Mouse (Mus musculus): ENCODE data around the gene Slc36a4.
A peak's percentile ranks its signal among the peaks of the same experiment; 100 is the strongest.

The Slc36a4 gene

DNA sequence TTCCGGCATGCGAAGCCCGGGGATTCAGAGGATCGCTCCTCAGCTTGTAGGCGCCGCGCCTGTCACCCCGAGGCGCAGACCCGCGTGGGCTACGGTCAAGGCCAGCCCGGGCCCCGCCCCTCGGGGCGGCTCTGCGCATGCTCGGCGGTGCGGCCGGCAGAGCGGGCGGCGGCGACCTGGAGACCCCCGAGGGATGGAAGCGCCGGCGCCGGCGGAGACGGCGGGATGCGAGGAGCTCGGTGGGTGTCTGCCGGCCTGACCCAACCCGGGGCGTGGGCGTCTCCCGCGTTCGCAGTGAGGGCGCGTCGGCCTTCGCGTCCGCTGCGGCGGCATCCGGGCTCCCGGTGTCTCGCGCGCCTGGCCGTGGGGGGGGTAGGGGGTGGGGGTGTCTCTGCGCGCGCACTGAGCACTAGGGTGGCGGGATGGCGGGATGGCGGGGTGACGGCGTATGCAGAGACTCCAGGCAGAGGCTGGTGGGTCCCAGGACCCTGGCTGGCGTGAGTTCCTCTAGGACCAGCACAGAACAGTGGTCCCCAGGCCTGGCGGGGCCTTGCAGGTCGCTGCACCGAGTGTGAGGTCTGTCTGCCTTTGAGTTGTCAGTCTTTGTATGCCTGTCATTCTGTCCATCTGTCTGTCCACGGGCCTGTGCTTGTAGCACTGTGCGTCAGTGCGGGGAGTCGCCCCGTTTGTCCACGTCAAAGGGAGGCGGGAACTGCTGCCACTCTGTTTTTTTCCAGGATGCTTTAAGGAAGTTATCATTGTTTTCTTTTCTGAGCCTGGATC is at the start of gene Slc36a4:
Slc36a4 (plus strand) TSS at position 140 of the 783 bp plus-strand sequence.
- DNase-seq (ENCODE audit: extremely low read depth, low read depth, low spot score) = no peak

DNA sequence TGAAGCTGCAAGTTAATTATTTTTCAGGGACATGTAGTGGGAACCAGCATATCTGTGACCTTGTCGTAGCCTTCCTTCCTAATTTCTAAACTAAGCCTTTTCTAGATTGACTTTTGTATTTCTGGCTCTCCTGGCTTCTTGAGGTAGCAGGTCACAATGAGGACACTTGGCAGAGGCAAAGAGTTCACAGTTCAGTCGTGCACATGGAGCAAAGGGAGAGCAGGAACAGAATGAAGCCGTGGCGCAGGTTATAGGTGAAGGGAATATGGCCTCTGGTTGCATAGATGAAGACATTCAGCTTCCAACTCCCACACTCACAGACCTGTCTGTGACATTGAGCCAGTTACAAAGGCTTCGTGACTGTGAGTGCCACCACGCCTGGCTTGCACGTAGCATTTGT is 44.9 kb upstream of the Slc36a4 start:
- no peak for DNase-seq (ENCODE audit: extremely low read depth, low read depth, low spot score)

DNA sequence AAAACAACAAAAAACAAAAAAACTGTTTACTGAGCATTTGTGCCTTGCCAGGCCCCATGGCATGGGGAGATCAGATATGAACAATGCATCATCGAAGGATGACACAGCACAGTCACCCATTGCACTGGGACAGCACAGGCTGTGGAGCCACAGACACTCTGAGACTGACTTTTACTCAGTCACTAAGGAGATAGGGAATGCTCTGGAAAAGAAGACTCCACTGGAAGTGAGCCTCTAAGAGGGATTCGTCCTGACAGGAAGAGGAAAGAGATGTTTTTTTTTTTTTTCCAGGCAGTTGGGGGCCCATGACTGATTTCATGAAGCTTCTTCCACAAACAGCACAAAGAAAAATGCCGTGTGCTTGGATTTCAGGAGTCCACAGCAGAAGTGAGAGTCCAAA is 40.1 kb upstream of the Slc36a4 start:
- no peak for DNase-seq (ENCODE audit: extremely low read depth, low read depth, low spot score)

DNA sequence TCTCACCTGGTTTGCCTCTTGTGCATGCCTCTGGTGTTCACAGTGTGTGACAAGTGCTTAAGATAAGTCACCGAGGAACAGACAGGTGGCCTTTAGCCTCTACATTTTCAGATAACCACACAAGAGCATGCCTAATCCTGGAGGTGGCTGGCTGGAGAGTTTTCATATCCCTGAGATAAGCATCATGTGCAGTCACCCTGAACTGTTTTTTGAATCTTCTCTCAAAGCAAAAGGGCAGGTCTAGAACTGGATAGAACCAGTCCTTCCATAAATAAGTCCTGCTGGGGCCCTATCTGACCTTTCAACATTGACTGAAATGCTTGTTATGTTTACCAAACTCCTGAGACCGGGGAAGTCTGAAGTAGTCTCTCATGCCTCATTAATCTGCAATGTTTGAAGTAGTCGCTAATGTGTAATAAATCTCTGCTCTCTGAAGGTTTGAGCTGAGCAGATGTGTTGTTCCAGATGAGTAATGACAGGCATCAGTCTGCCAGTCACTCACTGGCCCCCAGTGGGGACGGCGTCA is 39.5 kb upstream of the Slc36a4 start:
- no peak for DNase-seq (ENCODE audit: extremely low read depth, low read depth, low spot score)

- DNase-seq (ENCODE audit: extremely low read depth, low read depth, low spot score) = no peak
Observed at GRCm38 (mm10) chr9:15672251-15672650, 37.3 kb upstream of the Slc36a4 start.

DNA sequence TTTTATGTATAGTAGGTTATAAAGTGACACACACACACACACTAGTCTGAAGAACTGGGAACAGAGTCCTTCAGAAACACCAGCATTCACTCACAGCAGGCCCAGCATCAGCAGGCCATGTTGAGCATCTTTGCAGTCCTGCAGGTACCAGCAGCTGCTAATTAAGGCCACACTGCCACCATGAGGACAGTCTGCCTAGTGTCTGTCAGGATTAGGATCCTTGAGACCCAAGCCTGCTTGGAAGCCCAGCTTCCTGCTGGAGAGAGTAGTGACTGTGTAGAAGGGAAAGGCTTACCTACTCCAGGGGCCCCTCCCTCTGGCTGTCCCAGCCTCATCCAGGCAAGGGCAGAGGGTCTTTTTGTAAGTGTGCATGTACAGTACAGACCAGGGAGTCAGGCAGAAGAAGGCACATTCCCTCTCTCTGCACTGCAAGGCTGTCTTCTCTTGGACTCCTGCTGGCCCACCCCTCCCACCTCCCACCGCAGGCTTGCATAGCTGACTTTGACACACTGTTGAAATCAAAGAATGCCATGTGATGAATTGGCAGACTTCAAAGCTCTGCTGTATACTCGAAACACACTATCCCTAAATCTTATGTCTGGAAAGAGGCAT is 27.6 kb upstream of the Slc36a4 start:
- DNase-seq (ENCODE audit: extremely low read depth, low read depth, low spot score) = no peak

- no peak for DNase-seq (ENCODE audit: extremely low read depth, low read depth, low spot score)
Observed at GRCm38 (mm10) chr9:15685215-15685614, 24.3 kb upstream of the Slc36a4 start.

- DNase-seq (ENCODE audit: extremely low read depth, low read depth, low spot score) = no peak
Observed at GRCm38 (mm10) chr9:15687358-15687757, 22.2 kb upstream of the Slc36a4 start.

DNA sequence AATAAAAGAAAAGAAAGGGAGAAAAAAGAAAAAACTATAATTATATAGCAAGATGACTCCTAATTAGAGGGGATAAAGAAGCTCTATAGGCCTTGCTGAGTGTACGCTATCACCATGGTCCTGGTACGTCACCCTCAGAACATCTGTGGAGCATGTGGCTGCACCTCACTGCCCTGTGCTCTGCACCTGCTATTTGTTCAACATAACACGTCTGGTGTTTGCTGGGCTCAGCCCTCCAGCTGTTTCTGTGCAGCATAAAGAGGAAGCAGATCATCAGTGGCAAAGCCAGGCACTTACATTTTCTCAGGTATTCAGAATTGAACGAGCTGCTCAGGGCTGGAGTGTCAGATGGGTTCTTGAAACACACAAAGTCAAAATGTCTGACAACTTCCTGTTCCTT is 15.7 kb upstream of the Slc36a4 start:
- no peak for DNase-seq (ENCODE audit: extremely low read depth, low read depth, low spot score)

DNA sequence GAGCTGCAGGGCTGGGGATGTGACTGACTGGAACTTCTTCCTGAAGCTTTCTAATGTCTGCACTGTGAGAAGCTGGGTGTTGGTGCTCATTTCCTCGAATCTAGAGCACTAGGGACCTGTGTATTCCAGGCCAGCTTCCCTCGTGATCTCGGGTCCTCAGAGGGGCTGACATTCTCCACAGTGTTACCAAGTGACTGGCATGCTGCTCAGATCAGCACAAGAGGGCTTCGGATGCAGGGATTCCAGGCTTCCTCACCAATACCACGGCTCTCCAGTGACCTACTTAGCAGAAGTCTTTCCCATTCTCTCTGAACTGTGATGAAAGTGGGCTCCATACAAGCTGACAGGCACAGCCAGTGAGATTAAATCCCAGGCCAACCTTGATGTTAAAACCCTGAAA is 14.5 kb upstream of the Slc36a4 start:
- DNase-seq (ENCODE audit: extremely low read depth, low read depth, low spot score) = no peak

DNA sequence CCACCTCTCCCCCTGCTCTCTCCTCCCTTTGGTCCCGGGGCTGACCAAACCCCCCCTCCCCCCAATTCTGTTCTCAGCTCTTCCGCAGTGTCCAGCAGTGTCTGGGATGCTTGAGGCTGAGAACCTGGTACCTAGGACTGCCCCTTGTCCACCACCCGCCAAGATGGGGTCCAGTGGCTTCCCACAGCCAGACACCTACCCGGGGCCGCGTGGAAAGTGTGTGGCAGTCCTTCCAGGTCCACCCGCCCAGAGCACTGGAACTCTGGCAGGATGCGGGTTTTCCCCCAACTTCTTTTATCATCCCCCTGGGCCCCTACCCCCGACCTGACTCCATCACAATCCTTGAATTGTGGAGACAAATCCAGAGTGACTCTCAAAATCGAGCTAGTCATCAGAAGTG is 3.8 kb upstream of the Slc36a4 start:
- no peak for DNase-seq (ENCODE audit: extremely low read depth, low read depth, low spot score)

DNA sequence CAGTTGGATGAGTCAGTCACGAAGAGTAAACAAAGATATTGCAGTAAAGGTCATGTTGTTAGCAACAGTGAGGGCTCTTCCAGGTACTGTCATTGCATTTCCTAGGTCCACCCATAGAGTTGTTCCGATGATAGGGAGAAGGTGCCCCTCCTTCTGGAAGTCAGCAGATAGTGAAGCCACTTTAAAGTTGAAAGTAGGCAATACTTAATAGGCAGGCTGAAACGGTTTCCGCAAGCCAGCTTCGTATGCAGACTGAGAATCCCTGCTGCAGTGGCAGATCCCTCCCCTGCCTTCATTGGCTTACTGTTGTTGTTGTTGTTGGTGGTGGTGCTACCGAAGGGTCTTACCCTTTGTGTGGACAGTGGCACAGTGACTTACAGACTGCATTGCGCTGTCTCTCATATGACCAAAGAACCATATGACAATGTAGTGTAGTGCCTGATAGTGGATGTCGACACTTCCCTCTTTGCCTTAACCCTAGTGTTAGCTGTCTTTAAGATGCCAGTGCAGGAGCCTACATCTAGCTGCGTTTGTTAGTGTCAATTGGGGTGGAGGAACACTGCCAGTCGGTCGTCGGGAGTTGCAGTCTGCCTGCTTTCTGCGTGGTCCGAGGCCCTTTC is 449 bp upstream of the Slc36a4 start:
- no peak for DNase-seq (ENCODE audit: extremely low read depth, low read depth, low spot score)

GRCm38 (mm10) chr9:15710821-15711565 is 1.5 kb downstream of the Slc36a4 start:
- no peak for DNase-seq (ENCODE audit: extremely low read depth, low read depth, low spot score)

- no peak for DNase-seq (ENCODE audit: extremely low read depth, low read depth, low spot score)
Observed at GRCm38 (mm10) chr9:15711676-15712075, 2.1 kb downstream of the Slc36a4 start.

GRCm38 (mm10) chr9:15714792-15715191 is 5.3 kb downstream of the Slc36a4 start:
- no peak for DNase-seq (ENCODE audit: extremely low read depth, low read depth, low spot score)

DNA sequence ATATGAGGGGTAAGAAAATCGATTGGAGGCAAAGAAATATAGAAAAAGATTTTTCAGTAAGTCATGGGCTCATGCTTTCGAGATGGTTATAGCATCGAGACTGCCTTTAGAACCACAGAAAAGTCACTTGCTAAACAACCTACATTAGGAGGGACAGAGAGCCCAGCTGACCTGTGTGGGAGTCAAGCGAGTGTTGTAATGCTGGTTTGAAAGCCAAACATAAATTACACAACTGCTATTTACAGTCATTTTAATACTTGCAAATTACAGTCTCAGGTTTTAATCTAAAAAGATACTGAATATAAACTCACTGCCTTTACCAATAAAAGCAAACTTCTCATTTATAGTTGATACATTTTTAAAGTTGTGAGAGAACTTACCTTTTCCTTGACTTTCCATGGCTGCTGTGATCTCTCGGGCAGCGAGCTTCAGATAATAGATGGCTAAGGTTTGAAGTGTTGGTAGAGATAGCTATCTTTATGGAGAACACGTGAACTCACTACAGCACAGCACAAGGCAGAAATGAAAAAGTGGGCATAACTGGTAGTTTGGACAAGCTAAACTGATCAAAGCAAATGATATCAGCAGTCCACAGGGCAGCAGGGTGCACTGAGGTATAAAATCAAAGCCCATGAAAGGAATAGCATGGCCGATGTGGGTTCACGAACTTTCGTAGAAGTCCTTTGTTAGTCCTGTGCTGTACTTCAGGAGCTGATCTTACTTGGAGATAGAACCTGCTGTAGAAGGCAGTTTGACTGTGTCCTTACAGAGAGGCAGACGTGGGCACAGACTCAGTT is 5.9 kb downstream of the Slc36a4 start:
- peak; percentile 61 for DNase-seq (ENCODE audit: extremely low read depth, low read depth, low spot score)

- no peak for DNase-seq (ENCODE audit: extremely low read depth, low read depth, low spot score)
Observed at GRCm38 (mm10) chr9:15717363-15717762, 7.8 kb downstream of the Slc36a4 start.

DNA sequence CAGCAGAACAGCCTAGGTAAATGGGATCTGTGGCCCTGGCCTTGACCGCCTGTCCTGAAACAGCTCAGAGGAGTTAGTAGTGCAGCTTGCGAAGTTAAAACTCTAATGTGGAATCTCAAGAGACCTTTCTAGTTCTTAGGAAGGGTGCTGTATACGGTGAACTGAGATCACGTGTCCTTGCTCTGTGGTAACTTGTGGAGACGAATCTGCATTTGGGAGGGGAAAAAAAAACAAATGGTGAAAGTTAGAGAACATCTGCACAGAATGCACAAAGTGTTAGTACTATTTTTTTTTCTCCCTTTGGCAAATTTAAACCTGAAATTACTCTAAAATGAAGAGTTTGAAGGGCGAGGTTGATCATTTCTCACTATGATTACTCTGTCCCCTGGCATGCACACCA is 8.8 kb downstream of the Slc36a4 start:
- DNase-seq (ENCODE audit: extremely low read depth, low read depth, low spot score) = no peak

- DNase-seq (ENCODE audit: extremely low read depth, low read depth, low spot score) = no peak
Observed at GRCm38 (mm10) chr9:15719594-15719993, 10.1 kb downstream of the Slc36a4 start.

DNA sequence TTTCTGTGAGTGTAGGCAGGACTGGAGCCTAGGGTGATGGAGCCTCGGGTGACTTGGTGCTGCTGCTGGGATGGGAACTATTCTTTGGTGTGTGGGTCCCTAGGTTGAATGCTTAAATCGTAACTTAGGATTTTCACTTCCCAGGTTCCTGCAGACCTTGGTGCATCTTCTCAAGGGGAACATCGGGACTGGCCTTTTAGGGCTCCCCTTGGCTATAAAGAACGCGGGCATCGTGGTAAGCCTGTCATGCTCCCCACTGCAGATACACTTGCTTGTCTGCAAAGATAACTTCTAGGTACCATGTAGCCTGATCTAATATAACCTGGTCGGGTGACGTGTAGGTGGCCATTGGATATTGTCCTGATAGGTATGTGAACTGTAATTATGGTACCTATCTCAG is 11.0 kb downstream of the Slc36a4 start:
- DNase-seq (ENCODE audit: extremely low read depth, low read depth, low spot score) = no peak
